Mouse (Mus musculus) embryonic fibroblast, embryonic 13.5 days (primary cell): ENCODE results near the gene Cort.
A peak's percentile ranks its signal among the peaks of the same experiment; 100 is the strongest.

Experiments
- CTCF ChIP-seq: IDR thresholded peaks from 2 replicates; pipeline ENCODE4 v1.5.1; 2011; ENCODE audit warnings: mild to moderate bottlenecking, control low read depth, low read length, moderate library complexity, borderline replicate concordance; ENCODE audit not compliant: insufficient read depth
- POLR2A ChIP-seq: IDR thresholded peaks from 2 replicates; pipeline ENCODE4 v1.6.1; 2011; ENCODE audit warnings: low read depth, mild to moderate bottlenecking, control low read depth, low read length, moderate library complexity

DNA sequence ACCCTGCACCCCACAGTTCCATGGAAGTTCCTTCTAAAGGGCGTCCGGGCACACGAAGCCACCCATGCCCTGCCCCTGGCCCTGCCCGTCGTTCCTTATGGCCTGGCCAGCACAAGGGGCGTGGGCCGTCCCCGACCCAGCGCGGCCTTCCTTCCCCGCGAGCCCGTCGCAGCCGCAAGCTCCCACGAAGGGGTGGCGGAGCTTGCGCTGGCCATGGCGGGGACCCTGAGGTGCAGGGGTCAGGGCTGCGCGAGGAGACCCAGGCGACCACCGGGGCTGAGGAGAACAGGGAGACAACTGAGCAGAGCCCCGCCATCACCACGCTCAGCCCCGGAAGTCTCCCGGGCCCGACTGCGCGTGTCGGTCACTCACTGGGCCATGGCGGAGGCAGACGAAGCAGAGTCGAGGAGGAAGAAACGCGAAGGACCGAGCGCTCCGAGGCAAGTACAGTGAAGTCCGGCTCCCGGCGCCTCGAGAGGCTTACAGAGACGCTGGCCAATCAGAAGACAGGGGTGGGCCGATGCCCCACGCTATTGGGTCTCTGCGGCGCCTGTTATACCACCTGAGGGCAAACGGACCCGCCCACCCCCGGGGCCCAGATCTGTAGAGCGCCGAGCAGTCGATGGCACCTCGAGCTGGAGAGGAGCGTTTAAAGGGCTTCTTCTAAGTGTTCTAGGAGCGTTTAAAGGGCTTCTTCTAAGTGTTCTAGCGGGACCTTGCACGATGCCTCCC lies 39.8 kb upstream of the Cort start, which contains the start of gene Pgd:
- peak; percentile 95 for TF ChIP-seq POLR2A
- TF ChIP-seq CTCF, result no peak
